Mouse (Mus musculus) lung, embryonic 16.5 days (tissue): ENCODE results near the gene Oxct2b. TPM values are rescaled to one million over a fixed set of nuclear protein-coding genes. Genes with fewer than 3 reads are reported as not detected.
"Not testable (repeated sequence)": the region's sequence is repeated elsewhere in the genome, so short reads cannot be mapped to it uniquely, and the experiment has no call there.

Source experiments
- ATAC-seq: fragments of 200-750 bp; cut with Nextera tagmentation; 2 replicates; pipeline ENCODE4 v1.8.0; 2017; ENCODE audit warnings: low read depth, mild to moderate bottlenecking, moderate library complexity
- H3K27ac ChIP-seq: fragments of 300-500 bp; sonication (generic); 2 replicates; pipeline ENCODE4 v1.5.1; 2014; ENCODE audit warnings: mild to moderate bottlenecking, control low read depth, low read length
- H3K27me3 ChIP-seq: fragments of 300-500 bp; sonication (generic); 2 replicates; pipeline ENCODE4 v1.6.1; 2014; ENCODE audit warnings: low read depth, low read length, mixed read lengths; ENCODE audit not compliant: control insufficient read depth, insufficient read depth
- H3K36me3 ChIP-seq: fragments of 300-500 bp; sonication (generic); 2 replicates; pipeline ENCODE4 v1.6.1; 2014; ENCODE audit warnings: low read length; ENCODE audit not compliant: control insufficient read depth, insufficient read depth
- H3K4me1 ChIP-seq: fragments of 300-500 bp; sonication (generic); replicated peaks from 2 replicates; pipeline ENCODE4 v1.6.1; 2014; ENCODE audit warnings: low read length, mixed read lengths; ENCODE audit not compliant: control insufficient read depth, insufficient read depth
- H3K4me2 ChIP-seq: fragments of 300-500 bp; sonication (generic); 2 replicates; pipeline ENCODE4 v1.6.1; 2014; ENCODE audit warnings: low read depth, low read length, control low read depth
- H3K4me3 ChIP-seq: fragments of 300-500 bp; sonication (generic); 2 replicates; pipeline ENCODE4 v1.5.1; 2014; ENCODE audit warnings: mild to moderate bottlenecking, low read length, control low read depth
- H3K9ac ChIP-seq: fragments of 300-500 bp; sonication (generic); 2 replicates; pipeline ENCODE4 v1.6.1; 2014; ENCODE audit warnings: low read length, control low read depth
- H3K9me3 ChIP-seq: fragments of 300-500 bp; sonication (generic); 2 replicates; pipeline ENCODE4 v1.6.1; 2016; ENCODE audit warnings: low read length; ENCODE audit not compliant: control insufficient read depth
- WGBS: fragments of 180-500 bp; shearing (Covaris S2); extraction: QIAGEN DNeasy Blood & Tissue Kit; methylation state at CpG from one replicate; pipeline ENCODE4 v1.1.7; 2014; 5-methylcytosine and 5-hydroxymethylcytosine counted together
- polyA plus RNA-seq: library from polyadenylated mRNA; unstranded; fragments of >200 nt; fragmentation: Nextera tagmentation; extraction: Ambion mirVana; gene quantifications from 2 replicates; pipeline ENCODE4 v1.2.1, GENCODE M21; 2015

Gene Oxct2b
- polyA plus RNA-seq, 1 experiment from 2014 or later: not detected

DNA sequence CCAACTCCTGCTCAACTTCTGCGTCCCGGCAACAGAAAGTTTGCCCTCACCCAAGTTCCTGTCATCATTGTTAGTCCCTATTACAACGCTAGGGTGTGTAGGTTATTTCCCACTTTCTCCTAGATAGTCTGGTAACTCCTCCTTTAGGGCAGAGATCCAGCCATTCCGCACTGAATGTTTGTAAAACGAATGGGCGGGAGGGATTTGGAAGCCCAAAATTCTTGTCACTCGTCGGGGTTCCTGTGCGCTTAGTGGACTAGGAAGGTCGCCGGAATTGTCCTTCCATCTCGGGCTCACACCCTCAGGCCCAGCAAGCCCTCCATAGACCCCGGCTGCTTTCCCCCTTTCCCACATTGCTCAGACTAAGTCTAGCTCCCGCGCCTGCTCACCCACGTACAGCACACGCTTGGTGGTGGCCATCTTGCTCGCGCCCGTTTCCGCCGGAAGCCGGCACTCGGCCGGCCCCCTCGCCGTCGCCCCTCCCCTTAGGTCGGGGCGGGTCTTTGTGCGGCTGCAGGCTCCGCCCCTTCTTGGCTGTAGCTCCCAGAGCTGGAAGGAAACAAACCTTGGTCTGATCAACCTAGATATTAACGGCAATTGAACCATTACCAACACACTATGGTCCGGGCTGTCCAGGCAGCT, 23.6 kb downstream of the Oxct2b start, which contains the start of gene Ppie:
Gene Ppie (minus strand): TSS at position 439 of the 642 bp plus-strand sequence.
- peak within 1 kb of the TSS; percentile 68 for H3K9ac ChIP-seq
- H3K9me3 ChIP-seq: no peaks in the 10 kb centered on the region
- H3K4me3 ChIP-seq: peak within 1 kb of the TSS; percentile 78
- peaks cover 10% of the 10 kb centered on the region; the same call in 1 of the 2 replicates for H3K36me3 ChIP-seq
- H3K27me3 ChIP-seq: no peaks in the 10 kb centered on the region
- peak within 1 kb of the TSS; percentile 84 for H3K4me2 ChIP-seq
- ATAC-seq: peak; percentile 99
- peaks cover 11% of the 10 kb centered on the region for H3K4me1 ChIP-seq
- under 1% methylated on average over 34 of the region's 34 CpGs for WGBS
- H3K27ac ChIP-seq: peak within 1 kb of the TSS; percentile 81

DNA sequence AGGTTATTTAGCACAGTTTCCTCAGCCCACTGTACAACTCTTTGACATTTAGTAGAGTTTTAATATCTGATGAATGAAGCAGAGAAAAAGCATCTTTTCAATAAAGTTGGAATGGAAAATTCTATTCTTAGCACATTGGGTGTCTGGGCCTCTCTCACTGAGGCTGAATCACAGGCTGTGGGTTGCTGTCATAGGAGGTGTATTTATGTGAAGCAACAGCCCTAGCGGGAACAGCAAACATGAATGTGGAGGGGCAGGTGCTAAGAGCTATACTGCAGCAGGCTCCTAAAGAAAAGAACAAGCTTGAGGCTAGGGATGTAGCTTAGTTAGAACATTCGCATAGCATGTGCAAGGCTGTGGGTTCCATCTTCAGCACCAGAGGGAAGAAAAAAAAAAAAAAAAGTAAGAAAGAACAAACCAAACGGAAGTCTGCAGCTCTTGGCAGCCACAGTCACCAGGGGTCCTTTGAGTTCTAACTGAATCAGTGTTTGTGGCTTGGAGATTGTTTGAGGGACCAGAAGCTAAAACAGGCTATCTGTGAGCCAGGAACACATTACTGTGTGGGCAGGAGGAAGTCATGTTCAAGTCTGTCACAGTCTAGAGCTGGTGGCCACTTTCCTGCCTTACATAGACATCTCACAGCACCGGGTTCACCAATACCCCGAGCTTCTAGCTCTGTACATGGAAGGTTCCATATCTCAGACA, 31.5 kb downstream of the Oxct2b start:
- peaks cover 3% of the 10 kb centered on the region; the same call in 1 of the 2 replicates for H3K27me3 ChIP-seq
- no peaks in the 10 kb centered on the region for H3K4me1 ChIP-seq
- no peaks in the 10 kb centered on the region for H3K36me3 ChIP-seq
- H3K4me2 ChIP-seq: no peak overlapping the region
- no peaks in the 10 kb centered on the region for H3K9me3 ChIP-seq
- H3K9ac ChIP-seq: no peak overlapping the region
- no peak overlapping the region for H3K27ac ChIP-seq
- ATAC-seq: no peak
- H3K4me3 ChIP-seq: no peak overlapping the region
- 68% methylated on average over 5 of the region's 5 CpGs for WGBS

DNA sequence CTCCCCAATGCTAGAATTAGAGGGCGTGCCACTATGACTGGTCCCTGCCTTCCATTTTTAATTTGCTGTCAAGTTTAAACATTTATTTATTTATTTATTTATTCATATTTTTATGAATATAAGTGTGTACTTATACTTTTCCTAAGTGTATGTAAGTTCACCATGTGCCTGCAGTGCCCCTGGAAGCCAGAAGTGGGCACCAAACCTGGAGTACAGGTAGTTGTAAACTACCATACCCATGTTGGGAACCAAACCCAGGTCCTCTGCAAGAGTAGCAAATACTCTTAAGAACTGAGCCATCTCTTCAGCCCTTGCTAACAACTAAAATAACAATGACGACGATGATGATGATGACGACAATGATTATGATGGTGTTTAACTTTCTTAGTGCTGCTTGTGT, 35.9 kb downstream of the Oxct2b start:
- no peaks in the 10 kb centered on the region for H3K27me3 ChIP-seq
- 78% methylated on average over 4 of the region's 4 CpGs for WGBS
- no peaks in the 10 kb centered on the region for H3K36me3 ChIP-seq
- no peaks in the 10 kb centered on the region for H3K9me3 ChIP-seq
- no peak overlapping the region for H3K4me3 ChIP-seq
- no peak for ATAC-seq
- no peak overlapping the region for H3K4me2 ChIP-seq
- H3K9ac ChIP-seq: no peak overlapping the region
- H3K4me1 ChIP-seq: no peaks in the 10 kb centered on the region
- H3K27ac ChIP-seq: no peak overlapping the region

DNA sequence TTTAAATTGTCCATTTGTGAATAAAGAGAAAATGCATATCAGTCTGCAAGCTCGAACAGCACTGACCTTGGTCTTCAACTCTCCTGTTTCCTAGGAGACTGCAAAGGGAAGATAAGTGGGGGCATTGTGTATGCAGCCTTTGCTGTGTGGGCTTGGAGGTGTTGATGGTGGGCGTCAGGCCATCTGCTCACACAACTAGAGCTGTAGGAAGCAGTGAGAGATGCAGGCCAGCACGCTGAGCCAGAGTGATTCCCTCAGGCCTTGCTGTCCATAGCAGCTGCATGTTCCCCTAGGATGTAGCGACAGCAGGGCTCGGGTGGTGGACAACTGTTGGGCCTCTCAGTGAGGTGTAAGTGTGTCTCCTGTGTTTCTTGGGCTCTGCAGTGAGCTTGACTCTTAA, 36.9 kb downstream of the Oxct2b start:
- Histone ChIP-seq H3K27me3 (no peaks in the 10 kb centered on the region), H3K36me3 (no peaks in the 10 kb centered on the region), H3K27ac (no peak overlapping the region), H3K9me3 (no peaks in the 10 kb centered on the region), H3K9ac (no peak overlapping the region), H3K4me3 (no peak overlapping the region), H3K4me2 (no peak overlapping the region), H3K4me1 (no peaks in the 10 kb centered on the region)
- no peak for ATAC-seq
- WGBS: 40% methylated on average over 5 of the region's 5 CpGs

DNA sequence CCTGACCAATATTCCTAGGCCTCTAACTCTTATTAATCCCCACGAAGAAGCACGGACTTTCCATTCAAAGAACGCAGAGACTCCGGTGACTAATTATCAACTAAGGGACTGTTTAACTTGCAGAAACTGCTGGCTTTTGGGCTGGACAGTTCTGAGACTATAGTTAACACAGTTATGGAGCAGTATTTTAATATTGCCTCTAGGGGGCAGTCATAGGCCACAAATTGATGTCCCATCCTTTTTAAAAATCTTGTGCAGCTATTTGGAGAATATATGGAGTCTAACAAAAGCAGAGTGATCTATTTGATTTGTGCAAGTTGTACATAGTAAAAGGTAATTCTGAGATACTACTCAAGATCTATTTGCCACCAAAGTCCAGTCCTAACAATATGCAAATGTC, 38.9 kb downstream of the Oxct2b start:
- Histone ChIP-seq H3K4me1 (no peaks in the 10 kb centered on the region), H3K4me3 (no peak overlapping the region), H3K9ac (no peak overlapping the region), H3K4me2 (no peak overlapping the region), H3K27me3 (no peaks in the 10 kb centered on the region), H3K9me3 (no peaks in the 10 kb centered on the region), H3K27ac (no peak overlapping the region), H3K36me3 (no peaks in the 10 kb centered on the region)
- 28% methylated on average over 4 of the region's 4 CpGs for WGBS
- ATAC-seq: no peak

DNA sequence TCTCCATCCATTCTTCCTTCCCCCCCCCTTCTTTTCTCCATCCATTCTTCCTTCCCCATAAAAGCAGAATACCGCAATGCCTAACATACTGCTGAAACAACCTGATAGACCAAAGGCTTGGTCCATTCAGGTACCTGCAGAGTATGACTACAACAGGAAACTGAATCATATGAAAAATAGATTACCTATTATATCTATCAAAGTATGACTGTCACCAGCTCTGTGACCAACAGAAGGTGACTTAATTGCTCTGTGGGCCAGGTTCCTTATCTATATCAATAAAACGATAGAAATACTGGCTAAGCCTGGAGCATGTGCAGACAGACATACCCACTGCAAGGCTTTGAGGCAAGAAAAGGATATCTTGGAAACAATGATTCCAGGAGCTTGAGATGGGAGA, 39.4 kb downstream of the Oxct2b start:
- Histone ChIP-seq H3K9me3 (no peaks in the 10 kb centered on the region), H3K27me3 (no peaks in the 10 kb centered on the region), H3K27ac (no peak overlapping the region), H3K9ac (no peak overlapping the region), H3K36me3 (no peaks in the 10 kb centered on the region), H3K4me3 (no peak overlapping the region), H3K4me1 (no peaks in the 10 kb centered on the region), H3K4me2 (no peak overlapping the region)
- ATAC-seq: no peak
- WGBS: 57% methylated on average over 2 of the region's 2 CpGs

DNA sequence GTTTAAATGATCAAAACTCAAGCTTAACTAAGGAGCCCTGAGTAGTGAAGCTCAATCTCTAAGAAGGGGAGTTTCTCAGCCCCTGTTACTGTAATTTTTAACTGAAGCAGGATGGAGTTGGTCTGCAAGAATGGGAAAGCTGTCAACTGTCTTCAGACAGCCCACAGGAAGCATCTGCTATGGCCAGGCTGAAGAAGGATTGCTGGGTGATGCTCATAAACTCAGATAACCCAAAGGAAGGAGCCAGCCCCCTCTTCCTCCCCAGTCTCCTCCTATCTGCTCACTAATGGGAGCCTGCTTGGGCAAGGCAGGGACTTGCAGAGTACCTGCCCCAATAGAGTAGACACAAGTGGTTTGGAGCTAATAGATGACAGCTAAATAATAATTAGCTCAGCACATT, 39.8 kb downstream of the Oxct2b start:
- no peaks in the 10 kb centered on the region for H3K27me3 ChIP-seq
- no peak overlapping the region for H3K4me3 ChIP-seq
- H3K9ac ChIP-seq: no peak overlapping the region
- H3K27ac ChIP-seq: no peak overlapping the region
- no peaks in the 10 kb centered on the region for H3K9me3 ChIP-seq
- no peaks in the 10 kb centered on the region for H3K4me1 ChIP-seq
- H3K36me3 ChIP-seq: no peaks in the 10 kb centered on the region
- H3K4me2 ChIP-seq: no peak overlapping the region
- ATAC-seq: no peak

DNA sequence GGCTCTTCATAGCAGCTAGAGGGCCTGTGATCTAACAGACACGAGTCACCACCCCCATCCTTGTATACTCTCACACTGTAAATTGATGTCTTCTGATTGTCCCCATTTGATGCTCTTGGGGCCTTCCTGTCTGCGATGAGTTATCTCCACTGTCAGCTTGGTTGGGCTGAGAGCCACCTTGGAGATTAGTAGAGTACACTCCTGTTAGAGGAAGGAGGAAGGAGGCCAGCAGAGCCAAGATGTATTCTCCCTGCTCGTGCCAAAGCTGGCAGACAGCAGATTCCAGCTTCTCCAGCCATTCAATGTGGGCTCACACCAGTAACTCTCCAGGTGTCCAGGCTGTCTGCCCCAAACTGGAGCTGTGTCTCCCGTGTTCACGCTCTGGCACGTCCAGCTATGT, 44.5 kb downstream of the Oxct2b start:
- Histone ChIP-seq H3K4me1 (no peaks in the 10 kb centered on the region), H3K27ac (no peak overlapping the region), H3K4me3 (no peak overlapping the region), H3K9me3 (no peaks in the 10 kb centered on the region), H3K4me2 (no peak overlapping the region), H3K27me3 (peaks cover 2% of the 10 kb centered on the region; the same call in 1 of the 2 replicates), H3K9ac (no peak overlapping the region), H3K36me3 (no peaks in the 10 kb centered on the region)
- no peak for ATAC-seq
- 72% methylated on average over 6 of the region's 6 CpGs for WGBS

DNA sequence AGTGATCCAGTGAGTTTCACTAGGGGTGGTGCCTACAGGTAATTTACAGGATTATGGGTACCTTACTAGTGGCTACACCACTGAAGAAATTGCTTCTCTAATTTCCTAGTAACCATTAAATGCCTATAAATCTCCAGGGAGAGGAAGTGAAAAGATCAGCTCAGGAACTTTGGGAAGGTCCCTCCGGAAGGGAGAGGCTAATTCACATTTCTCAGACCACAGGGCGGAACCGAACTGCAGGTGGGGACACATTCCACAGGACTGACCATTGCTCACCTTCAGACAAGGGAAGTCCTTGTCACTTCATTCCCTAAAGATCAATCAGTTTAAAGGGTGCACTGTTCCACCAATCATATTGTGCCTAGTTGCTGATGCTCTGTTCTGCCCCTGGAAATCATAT, 45.2 kb downstream of the Oxct2b start:
- H3K4me1 ChIP-seq, H3K27ac ChIP-seq, H3K4me2 ChIP-seq, ATAC-seq, H3K27me3 ChIP-seq, H3K9me3 ChIP-seq, H3K9ac ChIP-seq, H3K4me3 ChIP-seq, H3K36me3 ChIP-seq: not testable (repeated sequence)
- WGBS: 68% methylated on average over 3 of the region's 3 CpGs
